In genomic region chr3:103314291-103314690, GRCm38 (mm10) we compare ENCODE assay signal across 15 mouse cellular contexts.
"Had no signal": no experiment of that assay in that cellular context is flagged by ENCODE, and none has a peak within 500 bp of the region (broad histone marks: within the 10 kb centered on the region; RNA-seq: fewer than 3 reads in every experiment).

No protein-coding gene starts in this region.

- H3K27me3 ChIP-seq: kidney, embryonic 15.5 days; liver, embryonic 13.5 days; lung, embryonic 15.5 days; midbrain, embryonic 15.5 days; neural tube, embryonic 12.5 days had no signal

- H3K27ac ChIP-seq: kidney, embryonic 15.5 days; limb, embryonic 10.5 days; liver, embryonic 13.5 days; lung, embryonic 15.5 days; macrophage; midbrain, embryonic 15.5 days; neural tube, embryonic 12.5 days had no signal

- ATAC-seq: liver, postnatal 0 days; midbrain, embryonic 15.5 days had no signal

- H3K9me3 ChIP-seq: kidney, embryonic 15.5 days; limb, embryonic 10.5 days; liver, embryonic 13.5 days; lung, embryonic 15.5 days; midbrain, embryonic 15.5 days; neural tube, embryonic 12.5 days had no signal

- H3K4me3 ChIP-seq: kidney, embryonic 15.5 days; limb, embryonic 10.5 days; liver, embryonic 13.5 days; lung, embryonic 15.5 days; midbrain, embryonic 15.5 days; neural tube, embryonic 12.5 days had no signal

- H3K4me1 ChIP-seq: limb, embryonic 10.5 days; liver, embryonic 13.5 days; neural tube, embryonic 12.5 days had no signal

- DNase-seq: kidney, postnatal 14 days; liver, embryonic 13.5 days; liver, postnatal 0 days; lung, postnatal 14 days; right cerebral cortex, postnatal 4 days; spleen, adult 18-20 months; thymus, adult 18-20 months; thymus, postnatal 14 days had no signal

- H3K36me3 ChIP-seq: midbrain, embryonic 15.5 days had no signal

- H3K9ac ChIP-seq: kidney, embryonic 15.5 days; liver, embryonic 13.5 days; liver, postnatal 0 days; lung, embryonic 15.5 days; midbrain, embryonic 15.5 days; neural tube, embryonic 12.5 days had no signal

- H3K4me2 ChIP-seq: kidney, embryonic 15.5 days; liver, embryonic 13.5 days; lung, embryonic 15.5 days; midbrain, embryonic 11.5 days; midbrain, embryonic 15.5 days; neural tube, embryonic 12.5 days had no signal
